Mouse (Mus musculus): ENCODE measurements around the gene Dhrs7b.
A peak's percentile ranks its signal among the peaks of the same experiment; 100 is the strongest.

The Dhrs7b gene

DNA sequence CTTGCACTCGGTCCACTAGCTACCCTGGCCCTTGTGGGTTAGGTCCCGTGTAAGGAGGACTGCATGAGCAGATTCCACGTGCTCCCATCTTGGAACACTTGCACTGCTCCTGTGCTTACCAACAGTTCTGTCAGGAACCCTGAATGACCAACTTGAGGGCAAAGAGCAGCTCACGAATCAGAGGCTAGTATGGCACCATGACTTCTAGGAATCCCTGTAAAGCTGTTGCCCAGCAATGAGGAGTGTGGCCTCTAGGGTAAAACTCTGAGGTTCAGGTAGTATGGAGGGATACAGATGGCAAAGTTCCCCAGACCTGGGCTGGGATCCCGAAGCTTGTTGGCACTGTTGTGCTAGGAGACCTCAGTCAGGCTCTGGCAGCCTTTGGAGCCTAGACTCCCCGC is 73.2 kb downstream of the Dhrs7b start:
- peak; percentile 88 for DNase-seq

DNA sequence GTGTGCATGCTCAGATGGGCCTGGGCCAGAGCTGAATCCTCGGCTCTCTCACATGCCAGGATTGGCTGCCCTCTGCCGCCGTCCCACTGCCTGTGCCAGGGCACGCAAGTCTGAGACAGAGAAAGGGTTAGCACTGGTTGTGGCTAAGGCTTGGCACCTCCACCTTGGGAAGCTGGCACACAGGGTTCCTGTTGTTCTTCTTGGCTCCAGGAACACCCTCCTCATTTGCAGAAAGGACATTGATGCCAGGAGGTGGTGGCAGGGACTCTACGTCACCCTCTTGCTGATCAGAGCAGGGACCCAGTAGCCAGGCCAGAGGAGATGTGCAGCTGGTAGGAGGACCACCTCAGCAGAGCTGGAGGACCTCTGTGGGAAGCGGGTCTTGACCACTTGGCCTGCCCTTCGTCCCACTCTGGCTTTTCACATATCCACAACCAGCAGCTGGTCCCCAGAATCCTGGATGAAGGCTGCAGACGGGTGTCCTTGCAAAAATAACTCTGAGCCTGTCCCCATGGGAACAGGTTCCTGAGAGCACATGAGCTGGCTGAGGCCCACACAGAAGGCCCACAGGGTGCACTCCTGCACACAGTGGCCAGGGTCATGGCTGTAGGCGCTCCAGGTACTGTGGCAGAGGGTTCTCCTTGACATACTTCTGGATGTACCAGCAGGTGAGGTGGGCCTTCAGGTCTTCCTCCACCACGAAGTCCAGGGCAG is 75.1 kb downstream of the Dhrs7b start:
- peak; percentile 92 for DNase-seq

DNA sequence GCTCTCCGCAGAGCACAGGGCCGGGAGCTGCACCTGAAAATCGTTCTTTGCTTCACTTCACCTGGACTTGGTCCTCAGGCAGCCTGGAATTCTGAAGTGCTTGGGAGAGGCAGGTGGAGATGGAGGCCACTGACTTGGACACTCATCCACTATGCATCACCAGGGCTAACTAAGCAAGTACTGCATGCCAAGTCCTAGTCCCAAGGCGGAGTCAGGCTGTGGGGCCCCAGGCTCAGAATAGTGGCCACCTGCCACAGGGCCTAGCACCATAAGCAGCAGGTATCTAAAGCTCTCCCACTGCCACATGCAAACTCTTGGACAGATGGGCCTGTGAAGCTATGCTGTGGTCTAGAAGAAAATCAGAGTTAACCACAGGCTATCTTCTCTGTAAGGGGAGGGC is 76.0 kb downstream of the Dhrs7b start:
- peak; percentile 84 for DNase-seq

DNA sequence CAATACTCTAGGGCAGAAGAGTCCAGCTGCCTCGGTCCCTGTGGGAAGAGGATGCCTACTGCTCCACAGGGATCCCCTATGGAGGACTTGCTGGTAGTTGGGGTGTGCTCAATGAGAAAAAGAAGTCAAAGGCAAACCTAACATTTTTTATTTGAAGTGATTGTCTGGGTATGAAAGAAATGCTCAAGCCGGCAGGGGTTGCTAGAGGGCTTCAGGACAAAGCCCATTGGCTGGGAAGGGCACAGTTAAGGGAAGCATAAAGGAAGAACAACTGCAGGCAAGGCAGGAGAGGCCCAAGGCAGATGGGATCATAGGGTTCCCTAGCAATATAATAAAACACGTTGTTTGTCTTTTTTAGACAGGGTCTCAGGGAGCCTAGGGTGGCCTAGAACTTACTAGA is 77.6 kb downstream of the Dhrs7b start:
- DNase-seq = no peak

DNA sequence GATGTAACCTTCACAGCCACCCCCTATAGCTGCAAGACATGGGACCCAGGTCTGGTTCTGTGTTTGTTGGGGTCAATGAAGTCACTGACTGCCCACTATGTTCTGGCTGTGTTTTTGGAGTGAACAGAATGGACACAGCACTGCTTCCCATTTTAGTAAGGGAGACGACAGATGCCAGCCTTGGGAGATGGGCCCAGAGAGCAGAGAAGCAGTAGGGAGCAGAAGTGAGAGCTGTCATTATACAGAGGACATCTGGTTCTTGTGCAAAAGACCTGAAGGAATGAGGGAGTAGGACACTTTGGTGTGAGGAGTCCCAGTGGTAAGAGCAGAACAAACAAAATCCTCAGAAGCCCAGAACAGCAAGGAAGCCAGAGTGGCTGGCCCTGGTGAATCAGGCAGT is 79.2 kb downstream of the Dhrs7b start:
- no peak for DNase-seq
